Mouse (Mus musculus): ENCODE measurements at regions not wholly inside any gene's neighbourhood (a gene's known extent, or its start where the extent isn't known, plus 50 kb on each side); places are given as distances from the start of the nearest gene placed in this dataset.

DNA sequence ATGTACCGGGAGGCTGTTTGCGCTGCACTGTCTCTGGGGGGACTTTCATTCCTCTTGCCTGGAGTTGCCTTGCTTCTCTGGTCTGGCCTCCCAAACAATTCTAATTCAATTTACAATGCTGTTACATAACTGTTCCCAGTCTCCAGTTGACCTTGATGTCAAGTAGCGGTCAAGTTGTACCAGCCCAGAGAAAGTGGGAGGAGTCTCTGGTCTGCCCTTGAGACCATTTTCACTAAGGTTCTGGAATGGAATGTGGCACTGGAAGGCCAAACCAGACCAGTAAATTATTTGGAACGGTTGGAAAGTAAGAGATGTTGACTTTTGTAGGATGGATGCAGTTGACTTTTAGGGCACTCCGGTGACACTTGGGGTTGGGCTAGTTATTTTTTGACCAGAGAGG lies 345.9 kb upstream of the Pik3r1 start:
- H3K27me3 ChIP-seq (ENCODE audit: control insufficient read depth, insufficient read depth, low read length), result no peaks in the 10 kb centered on the region
- H3K9me3 ChIP-seq (ENCODE audit: control insufficient read depth, low read length), result no peaks in the 10 kb centered on the region
- no peak for ATAC-seq (ENCODE audit: low FRiP score)
- no peak overlapping the region for H3K4me3 ChIP-seq (replicated peaks; ENCODE audit: low read length)
- H3K9ac ChIP-seq, result no peak overlapping the region
- no peak overlapping the region for H3K4me2 ChIP-seq (replicated peaks)
- H3K36me3 ChIP-seq (replicated peaks; ENCODE audit: control insufficient read depth, insufficient read depth), result no peaks in the 10 kb centered on the region
- no peak overlapping the region for H3K27ac ChIP-seq
- no peaks in the 10 kb centered on the region for H3K4me1 ChIP-seq (replicated peaks; ENCODE audit: control insufficient read depth, insufficient read depth, low read length)
- no peak for DNase-seq (ENCODE audit: low spot score)
- 92% methylated on average over 5 of the region's 5 CpGs for WGBS

GRCm38 (mm10) chr13:102122341-102122740 lies 354.3 kb upstream of the Pik3r1 start:
- no peak overlapping the region for H3K27ac ChIP-seq
- H3K4me3 ChIP-seq (replicated peaks; ENCODE audit: low read length), result no peak overlapping the region
- H3K36me3 ChIP-seq (replicated peaks; ENCODE audit: control insufficient read depth, insufficient read depth), result no peaks in the 10 kb centered on the region
- H3K9me3 ChIP-seq (ENCODE audit: control insufficient read depth, low read length), result no peaks in the 10 kb centered on the region
- H3K4me1 ChIP-seq (replicated peaks; ENCODE audit: control insufficient read depth, insufficient read depth, low read length), result no peaks in the 10 kb centered on the region
- ATAC-seq (ENCODE audit: low FRiP score), result no peak
- DNase-seq (ENCODE audit: low spot score), result no peak
- 94% methylated on average over 6 of the region's 6 CpGs for WGBS
- H3K4me2 ChIP-seq (replicated peaks), result no peak overlapping the region
- H3K27me3 ChIP-seq (ENCODE audit: control insufficient read depth, insufficient read depth, low read length), result no peaks in the 10 kb centered on the region
- no peak overlapping the region for H3K9ac ChIP-seq

DNA sequence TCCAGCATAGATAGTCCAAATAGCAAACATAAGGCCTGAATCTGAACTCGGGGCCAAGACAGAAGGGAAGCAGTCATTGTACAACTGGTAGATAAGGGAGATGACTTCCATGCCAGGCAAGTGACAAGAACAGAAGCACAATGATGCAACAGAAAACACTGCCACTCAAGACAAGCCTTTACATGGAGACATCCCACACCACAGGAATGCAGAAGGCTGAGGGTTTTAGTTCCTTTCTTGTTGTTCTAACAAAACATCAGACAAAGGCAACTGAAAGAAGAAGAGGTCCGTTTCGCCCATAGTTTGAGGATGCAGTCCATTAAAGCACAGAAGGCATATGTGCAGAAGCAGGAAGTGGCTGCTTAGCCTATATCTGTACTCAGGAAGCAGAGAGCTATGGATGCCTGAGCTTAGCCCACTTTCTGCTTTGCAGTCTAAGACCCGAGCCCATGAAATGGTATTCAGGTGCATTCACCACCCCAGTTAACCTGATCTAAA lies 360.0 kb upstream of the Pik3r1 start:
- 85% methylated on average over 4 of the region's 4 CpGs for WGBS

GRCm38 (mm10) chr13:102131459-102131858 lies 363.4 kb upstream of the Pik3r1 start:
- no peak overlapping the region for H3K4me2 ChIP-seq (replicated peaks)
- H3K27me3 ChIP-seq (ENCODE audit: control insufficient read depth, insufficient read depth, low read length), result no peaks in the 10 kb centered on the region
- H3K4me1 ChIP-seq (replicated peaks; ENCODE audit: control insufficient read depth, insufficient read depth, low read length), result no peaks in the 10 kb centered on the region
- ATAC-seq (ENCODE audit: low FRiP score), result no peak
- 79% methylated on average over 2 of the region's 2 CpGs for WGBS
- no peaks in the 10 kb centered on the region for H3K9me3 ChIP-seq (ENCODE audit: control insufficient read depth, low read length)
- DNase-seq (ENCODE audit: low spot score), result no peak
- no peak overlapping the region for H3K9ac ChIP-seq
- no peaks in the 10 kb centered on the region for H3K36me3 ChIP-seq (replicated peaks; ENCODE audit: control insufficient read depth, insufficient read depth)
- no peak overlapping the region for H3K27ac ChIP-seq
- no peak overlapping the region for H3K4me3 ChIP-seq (replicated peaks; ENCODE audit: low read length)

More for the DNA sequence above, 360.0 kb upstream of the Pik3r1 start:
- Histone ChIP-seq H3K27me3 (ENCODE audit: control insufficient read depth, insufficient read depth, low read length) (no peaks in the 10 kb centered on the region), H3K9me3 (ENCODE audit: control insufficient read depth, low read length) (no peaks in the 10 kb centered on the region), H3K27ac (no peak overlapping the region), H3K4me2 (replicated peaks) (no peak overlapping the region), H3K36me3 (replicated peaks; ENCODE audit: control insufficient read depth, insufficient read depth) (no peaks in the 10 kb centered on the region), H3K4me3 (replicated peaks; ENCODE audit: low read length) (no peak overlapping the region), H3K9ac (no peak overlapping the region), H3K4me1 (replicated peaks; ENCODE audit: control insufficient read depth, insufficient read depth, low read length) (no peaks in the 10 kb centered on the region)
- DNase-seq (ENCODE audit: low spot score) (no peak), ATAC-seq (ENCODE audit: low FRiP score) (no peak)

DNA sequence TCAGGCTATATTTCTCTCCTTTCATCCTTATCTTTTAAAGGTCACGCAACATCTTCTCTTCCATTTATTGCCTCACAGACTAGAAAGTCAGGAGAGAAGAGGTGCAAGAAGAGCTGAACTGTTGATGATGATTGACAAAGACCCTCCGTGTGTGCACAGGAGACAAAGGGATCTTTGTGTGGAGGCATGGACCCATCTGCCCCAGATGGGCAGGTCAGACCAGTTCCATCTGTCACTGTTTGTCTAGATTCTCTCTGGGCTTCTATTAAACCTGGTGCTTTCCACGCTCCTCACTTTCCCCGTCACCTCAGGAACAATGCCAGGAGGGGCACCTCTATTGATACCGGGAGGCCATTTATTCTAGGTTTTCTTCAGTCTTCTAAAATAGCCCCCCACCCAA lies 364.1 kb upstream of the Pik3r1 start:
- WGBS, result 48% methylated on average over 5 of the region's 5 CpGs
- no peak for ATAC-seq (ENCODE audit: low FRiP score)

DNA sequence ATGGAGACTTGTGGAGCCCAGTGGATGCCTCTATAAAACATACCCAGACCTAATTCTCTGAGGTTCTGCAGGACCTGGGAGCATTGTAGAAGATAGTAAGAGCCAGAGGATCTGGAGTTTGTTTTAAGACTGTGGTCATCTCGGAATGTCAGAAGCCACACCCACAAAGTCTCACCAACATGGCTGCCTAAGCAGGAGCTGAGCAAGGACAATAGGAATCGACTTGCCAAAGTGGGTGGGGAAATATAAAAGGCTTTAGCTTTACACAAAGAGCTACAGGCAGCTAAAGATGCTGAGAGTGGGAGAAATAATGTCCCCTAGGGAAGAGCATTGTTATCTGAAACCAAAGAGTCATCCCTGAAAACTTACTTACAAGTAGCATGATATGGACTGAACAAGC lies 364.7 kb upstream of the Pik3r1 start:
- no peak for DNase-seq (ENCODE audit: low spot score)
- H3K9me3 ChIP-seq (ENCODE audit: control insufficient read depth, low read length), result no peaks in the 10 kb centered on the region
- H3K27ac ChIP-seq, result no peak overlapping the region
- H3K4me2 ChIP-seq (replicated peaks), result no peak overlapping the region
- H3K4me3 ChIP-seq (replicated peaks; ENCODE audit: low read length), result no peak overlapping the region
- no peaks in the 10 kb centered on the region for H3K27me3 ChIP-seq (ENCODE audit: control insufficient read depth, insufficient read depth, low read length)
- ATAC-seq (ENCODE audit: low FRiP score), result no peak
- WGBS, result 45% methylated on average over 2 of the region's 2 CpGs
- H3K36me3 ChIP-seq (replicated peaks; ENCODE audit: control insufficient read depth, insufficient read depth), result no peaks in the 10 kb centered on the region
- no peaks in the 10 kb centered on the region for H3K4me1 ChIP-seq (replicated peaks; ENCODE audit: control insufficient read depth, insufficient read depth, low read length)
- no peak overlapping the region for H3K9ac ChIP-seq

More for the DNA sequence above, 364.1 kb upstream of the Pik3r1 start:
- no peak overlapping the region for H3K9ac ChIP-seq
- no peak for DNase-seq (ENCODE audit: low spot score)
- no peaks in the 10 kb centered on the region for H3K4me1 ChIP-seq (replicated peaks; ENCODE audit: control insufficient read depth, insufficient read depth, low read length)
- H3K36me3 ChIP-seq (replicated peaks; ENCODE audit: control insufficient read depth, insufficient read depth), result no peaks in the 10 kb centered on the region
- H3K9me3 ChIP-seq (ENCODE audit: control insufficient read depth, low read length), result no peaks in the 10 kb centered on the region
- H3K4me3 ChIP-seq (replicated peaks; ENCODE audit: low read length), result no peak overlapping the region
- H3K27ac ChIP-seq, result no peak overlapping the region
- no peaks in the 10 kb centered on the region for H3K27me3 ChIP-seq (ENCODE audit: control insufficient read depth, insufficient read depth, low read length)
- H3K4me2 ChIP-seq (replicated peaks), result no peak overlapping the region

GRCm38 (mm10) chr13:102135210-102135609 lies 367.2 kb upstream of the Pik3r1 start:
- no peak overlapping the region for H3K9ac ChIP-seq
- H3K27ac ChIP-seq, result no peak overlapping the region
- H3K27me3 ChIP-seq (ENCODE audit: control insufficient read depth, insufficient read depth, low read length), result no peaks in the 10 kb centered on the region
- H3K9me3 ChIP-seq (ENCODE audit: control insufficient read depth, low read length), result no peaks in the 10 kb centered on the region
- ATAC-seq (ENCODE audit: low FRiP score), result no peak
- no peak overlapping the region for H3K4me2 ChIP-seq (replicated peaks)
- H3K36me3 ChIP-seq (replicated peaks; ENCODE audit: control insufficient read depth, insufficient read depth), result no peaks in the 10 kb centered on the region
- H3K4me1 ChIP-seq (replicated peaks; ENCODE audit: control insufficient read depth, insufficient read depth, low read length), result no peaks in the 10 kb centered on the region
- H3K4me3 ChIP-seq (replicated peaks; ENCODE audit: low read length), result no peak overlapping the region
- DNase-seq (ENCODE audit: low spot score), result no peak

- H3K4me3 ChIP-seq (replicated peaks; ENCODE audit: low read length), result no peak overlapping the region
- no peak overlapping the region for H3K9ac ChIP-seq
- ATAC-seq (ENCODE audit: low FRiP score), result no peak
- no peak for DNase-seq (ENCODE audit: low spot score)
- no peak overlapping the region for H3K27ac ChIP-seq
- H3K36me3 ChIP-seq (replicated peaks; ENCODE audit: control insufficient read depth, insufficient read depth), result no peaks in the 10 kb centered on the region
- H3K9me3 ChIP-seq (ENCODE audit: control insufficient read depth, low read length), result no peaks in the 10 kb centered on the region
- H3K4me1 ChIP-seq (replicated peaks; ENCODE audit: control insufficient read depth, insufficient read depth, low read length), result no peaks in the 10 kb centered on the region
- H3K27me3 ChIP-seq (ENCODE audit: control insufficient read depth, insufficient read depth, low read length), result no peaks in the 10 kb centered on the region
- 96% methylated on average over 7 of the region's 7 CpGs for WGBS
- no peak overlapping the region for H3K4me2 ChIP-seq (replicated peaks)
These were observed 375.0 kb upstream of the Pik3r1 start for GRCm38 (mm10) chr13:102142986-102143385.

GRCm38 (mm10) chr13:102143848-102144247 lies 375.8 kb upstream of the Pik3r1 start:
- 76% methylated on average over 2 of the region's 2 CpGs for WGBS
- DNase-seq (ENCODE audit: low spot score), result no peak
- Histone ChIP-seq H3K27me3 (ENCODE audit: control insufficient read depth, insufficient read depth, low read length) (no peaks in the 10 kb centered on the region), H3K4me3 (replicated peaks; ENCODE audit: low read length) (no peak overlapping the region), H3K9ac (no peak overlapping the region), H3K4me1 (replicated peaks; ENCODE audit: control insufficient read depth, insufficient read depth, low read length) (no peaks in the 10 kb centered on the region), H3K4me2 (replicated peaks) (no peak overlapping the region), H3K36me3 (replicated peaks; ENCODE audit: control insufficient read depth, insufficient read depth) (no peaks in the 10 kb centered on the region), H3K27ac (no peak overlapping the region), H3K9me3 (ENCODE audit: control insufficient read depth, low read length) (no peaks in the 10 kb centered on the region)
- ATAC-seq (ENCODE audit: low FRiP score), result no peak

DNA sequence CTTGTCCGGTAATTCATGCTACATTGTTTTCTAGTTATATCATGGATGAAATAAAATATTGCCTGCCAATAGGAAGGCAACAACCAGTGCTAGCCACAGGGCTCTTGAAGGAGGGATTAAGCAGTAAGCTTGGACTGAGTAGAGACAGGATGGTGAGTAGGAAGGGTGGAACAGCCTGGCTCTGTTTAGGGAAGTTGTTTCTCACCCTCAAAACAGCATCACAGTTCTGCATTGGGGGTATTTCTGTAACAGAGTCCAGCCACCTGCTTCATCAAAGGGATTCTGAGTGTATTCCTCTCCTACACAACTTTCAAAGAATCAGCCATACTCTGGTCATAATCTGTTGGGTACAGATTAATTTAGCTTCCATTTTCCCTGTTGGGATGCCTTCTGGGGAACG lies 380.0 kb upstream of the Pik3r1 start:
- no peaks in the 10 kb centered on the region for H3K4me1 ChIP-seq (replicated peaks; ENCODE audit: control insufficient read depth, insufficient read depth, low read length)
- no peaks in the 10 kb centered on the region for H3K27me3 ChIP-seq (ENCODE audit: control insufficient read depth, insufficient read depth, low read length)
- WGBS, result 89% methylated on average over 2 of the region's 2 CpGs
- H3K27ac ChIP-seq, result no peak overlapping the region
- ATAC-seq (ENCODE audit: low FRiP score) (no peak), DNase-seq (ENCODE audit: low spot score) (no peak)
- no peaks in the 10 kb centered on the region for H3K9me3 ChIP-seq (ENCODE audit: control insufficient read depth, low read length)
- H3K4me2 ChIP-seq (replicated peaks), result no peak overlapping the region
- no peak overlapping the region for H3K9ac ChIP-seq
- no peak overlapping the region for H3K4me3 ChIP-seq (replicated peaks; ENCODE audit: low read length)
- H3K36me3 ChIP-seq (replicated peaks; ENCODE audit: control insufficient read depth, insufficient read depth), result no peaks in the 10 kb centered on the region

Data from hindbrain, embryonic 14.5 days (tissue).